Mouse (Mus musculus) erythroid progenitor cell, adult 5-6 weeks (primary cell): ENCODE data around the gene Rab5c. TPM values are rescaled to one million over a fixed set of nuclear protein-coding genes. Genes with fewer than 3 reads are reported as not detected.

Source experiments
- ATAC-seq: replicated peaks from 2 replicates; pipeline ENCODE4 v1.8.0; 2016; ENCODE audit warnings: moderate number of reproducible peaks, mild to moderate bottlenecking, moderate TSS enrichment, inconsistent platforms; ENCODE audit not compliant: poor library complexity, low FRiP score, severe bottlenecking
- total RNA-seq, 2 experiments: library from RNA; stranded (forward) in 1 of 2; stranded (reverse) in 1 of 2; fragments of 150-400 nt in 1 of 2; fragments of 186-747, 209-891 nt in 1 of 2; gene quantifications; 2 replicates each; pipeline versions ENCODE4 v1.2.3 to v1.2.4; 2015 to 2017; ENCODE audit warnings: low replicate concordance in 2 of 2

Gene Rab5c
- total RNA-seq, 2 experiments from 2014 or later = 80.2 to 136 TPM

- peak; percentile 72 for ATAC-seq
Measured at GRCm38 (mm10) chr11:100703851-100704531, 34.0 kb downstream of the Rab5c start, which contains the start of gene Dhx58. Dhx58 (minus strand) TSS chr11:100704271.

- ATAC-seq = peak; percentile 37; the same call in 1 of the 2 replicates
Measured at GRCm38 (mm10) chr11:100703366-100703765, 34.6 kb downstream of the Rab5c start.

- ATAC-seq = peak; percentile 45
Measured at GRCm38 (mm10) chr11:100702906-100703305, 35.1 kb downstream of the Rab5c start.

GRCm38 (mm10) chr11:100702081-100702851, 35.7 kb downstream of the Rab5c start:
- peak; percentile 71 for ATAC-seq

GRCm38 (mm10) chr11:100701301-100701700, 36.7 kb downstream of the Rab5c start:
- ATAC-seq = no peak

GRCm38 (mm10) chr11:100700710-100701109, 37.3 kb downstream of the Rab5c start:
- ATAC-seq = no peak

- ATAC-seq = no peak
Measured at GRCm38 (mm10) chr11:100697921-100698320, 40.1 kb downstream of the Rab5c start.

- peak; percentile 71 for ATAC-seq
Measured at GRCm38 (mm10) chr11:100694926-100695325, 43.1 kb downstream of the Rab5c start.

- ATAC-seq = no peak
Measured at GRCm38 (mm10) chr11:100693154-100693553, 44.9 kb downstream of the Rab5c start.

- ATAC-seq = no peak
Measured at GRCm38 (mm10) chr11:100692164-100692616, 45.8 kb downstream of the Rab5c start, which contains the start of gene Zfp385c. Zfp385c (minus strand) TSS chr11:100692455.

GRCm38 (mm10) chr11:100690389-100690788, 47.6 kb downstream of the Rab5c start:
- ATAC-seq = no peak

GRCm38 (mm10) chr11:100688443-100688842, 49.6 kb downstream of the Rab5c start:
- ATAC-seq = no peak

GRCm38 (mm10) chr11:100687265-100687664, 50.8 kb downstream of the Rab5c start:
- no peak for ATAC-seq

GRCm38 (mm10) chr11:100685371-100685770, 52.6 kb downstream of the Rab5c start:
- no peak for ATAC-seq

GRCm38 (mm10) chr11:100684084-100684483, 53.9 kb downstream of the Rab5c start:
- ATAC-seq = no peak

- ATAC-seq = no peak
Measured at GRCm38 (mm10) chr11:100682526-100682925, 55.5 kb downstream of the Rab5c start.

GRCm38 (mm10) chr11:100681826-100682225, 56.2 kb downstream of the Rab5c start:
- no peak for ATAC-seq

GRCm38 (mm10) chr11:100677810-100678209, 60.2 kb downstream of the Rab5c start:
- ATAC-seq = no peak

GRCm38 (mm10) chr11:100673169-100673568, 64.8 kb downstream of the Rab5c start:
- no peak for ATAC-seq

- no peak for ATAC-seq
Measured at GRCm38 (mm10) chr11:100671956-100672355, 66.1 kb downstream of the Rab5c start.

GRCm38 (mm10) chr11:100671049-100671448, 67.0 kb downstream of the Rab5c start:
- ATAC-seq = no peak
